Mouse (Mus musculus): ENCODE data around the gene Pp2d1. TPM values are rescaled to one million over a fixed set of nuclear protein-coding genes. Genes with fewer than 3 reads are reported as not detected.
"Not testable (repeated sequence)": the region's sequence is repeated elsewhere in the genome, so short reads cannot be mapped to it uniquely, and the experiment has no call there.

The Pp2d1 gene
- not detected in 2 replicates for total RNA-seq (2015; ENCODE audit: low replicate concordance)
- total RNA-seq (2017; ENCODE audit: low replicate concordance): not detected in 2 replicates

DNA sequence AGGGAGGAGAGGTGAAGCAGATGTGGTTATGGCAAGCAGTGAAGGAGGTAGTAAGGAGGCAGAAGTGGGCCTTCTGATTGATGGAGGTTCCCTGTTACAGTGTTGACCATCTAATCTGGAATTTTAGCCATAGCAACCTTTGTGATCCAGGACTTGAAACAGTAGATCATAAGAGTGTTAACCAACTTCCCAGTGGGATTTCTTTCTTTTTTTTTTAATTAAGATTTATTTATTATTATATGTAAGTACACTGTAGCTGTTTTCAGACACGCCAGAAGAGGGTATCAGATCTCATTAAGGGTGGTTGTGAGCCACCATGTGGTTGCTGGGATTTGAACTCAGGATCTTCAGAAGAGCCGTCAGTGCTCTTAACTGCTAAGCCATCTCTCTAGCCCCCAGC, at the start of gene Pp2d1:
TSS of gene Pp2d1 (minus strand) at position 101 of the 400 bp plus-strand sequence.
- not testable (repeated sequence) for ATAC-seq (replicated peaks; ENCODE audit: low FRiP score, poor library complexity, severe bottlenecking)

DNA sequence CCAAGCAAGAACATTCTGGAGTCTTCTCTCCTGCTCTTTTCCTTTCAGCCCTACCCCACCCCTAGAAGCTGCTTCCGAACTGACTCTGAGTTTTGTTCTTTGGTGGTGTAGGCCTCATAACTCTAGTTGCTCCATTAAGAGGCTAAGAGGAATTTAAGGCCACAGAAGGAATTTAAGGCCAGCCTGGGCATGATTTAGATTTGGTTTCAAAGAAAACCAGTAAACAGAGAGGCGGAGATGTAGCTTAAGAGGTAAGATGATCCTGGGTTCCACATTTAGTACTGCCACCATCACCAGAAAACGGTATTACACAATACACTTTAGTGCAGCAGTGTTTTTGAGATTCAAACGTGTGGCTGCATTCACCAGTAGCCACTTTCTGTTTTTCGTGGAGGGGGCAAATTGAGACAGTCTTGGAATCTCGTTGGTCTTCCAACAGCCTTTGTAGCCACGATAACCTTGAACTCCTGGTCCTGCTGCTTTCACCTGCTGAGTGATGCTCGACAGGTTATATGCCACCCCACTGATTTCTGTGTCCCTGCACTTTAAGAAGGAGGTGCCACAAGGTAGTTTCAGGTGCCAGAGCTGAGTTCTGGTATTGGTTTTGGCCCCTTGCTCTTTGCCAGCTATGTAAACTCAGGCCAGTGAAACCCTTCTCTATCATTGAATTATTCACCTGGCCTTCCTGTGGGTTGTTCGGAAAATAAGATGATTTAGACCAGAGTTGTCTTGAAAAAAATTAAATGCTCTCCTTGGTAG, 49.0 kb upstream of the Pp2d1 start:
- no peak for ATAC-seq (replicated peaks; ENCODE audit: low FRiP score, poor library complexity, severe bottlenecking)

DNA sequence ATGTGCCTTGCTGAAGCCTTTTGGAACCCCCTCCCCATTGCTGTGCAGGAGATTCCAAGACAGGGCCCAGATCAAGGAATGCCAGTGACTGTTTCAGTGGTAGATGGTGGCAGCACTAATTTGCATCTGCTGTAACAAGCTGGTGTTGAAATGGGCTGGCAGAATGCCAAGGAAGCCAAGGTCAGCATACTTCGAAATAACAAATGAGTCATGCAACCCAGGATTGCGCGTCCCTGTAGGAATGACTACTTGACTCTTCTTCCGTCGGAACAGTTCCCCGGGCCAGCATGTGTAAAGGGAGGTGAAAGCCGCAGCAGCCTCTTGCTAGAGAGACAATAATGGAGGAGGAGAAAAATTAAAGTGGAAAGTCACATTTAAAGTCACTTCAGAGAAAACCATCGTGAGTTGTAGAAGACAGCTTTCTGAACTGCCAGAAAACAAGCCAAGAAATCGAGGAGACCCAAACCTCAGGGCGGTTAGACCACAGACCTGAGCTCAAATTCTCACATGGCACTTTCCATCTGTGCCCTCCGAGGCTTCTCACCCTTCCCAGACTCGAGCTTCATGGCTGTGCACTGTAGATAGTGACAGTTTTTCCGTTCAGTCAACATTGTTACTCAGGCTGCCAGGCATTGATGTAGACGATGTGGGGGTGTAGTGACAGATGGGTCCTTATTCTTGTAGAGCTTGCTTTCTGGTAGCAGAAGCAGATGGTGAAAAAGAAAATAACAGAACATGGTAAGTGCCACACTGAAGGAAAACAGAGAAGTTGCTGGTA, 48.0 kb upstream of the Pp2d1 start:
- ATAC-seq (replicated peaks; ENCODE audit: low FRiP score, poor library complexity, severe bottlenecking): peak; percentile 80

DNA sequence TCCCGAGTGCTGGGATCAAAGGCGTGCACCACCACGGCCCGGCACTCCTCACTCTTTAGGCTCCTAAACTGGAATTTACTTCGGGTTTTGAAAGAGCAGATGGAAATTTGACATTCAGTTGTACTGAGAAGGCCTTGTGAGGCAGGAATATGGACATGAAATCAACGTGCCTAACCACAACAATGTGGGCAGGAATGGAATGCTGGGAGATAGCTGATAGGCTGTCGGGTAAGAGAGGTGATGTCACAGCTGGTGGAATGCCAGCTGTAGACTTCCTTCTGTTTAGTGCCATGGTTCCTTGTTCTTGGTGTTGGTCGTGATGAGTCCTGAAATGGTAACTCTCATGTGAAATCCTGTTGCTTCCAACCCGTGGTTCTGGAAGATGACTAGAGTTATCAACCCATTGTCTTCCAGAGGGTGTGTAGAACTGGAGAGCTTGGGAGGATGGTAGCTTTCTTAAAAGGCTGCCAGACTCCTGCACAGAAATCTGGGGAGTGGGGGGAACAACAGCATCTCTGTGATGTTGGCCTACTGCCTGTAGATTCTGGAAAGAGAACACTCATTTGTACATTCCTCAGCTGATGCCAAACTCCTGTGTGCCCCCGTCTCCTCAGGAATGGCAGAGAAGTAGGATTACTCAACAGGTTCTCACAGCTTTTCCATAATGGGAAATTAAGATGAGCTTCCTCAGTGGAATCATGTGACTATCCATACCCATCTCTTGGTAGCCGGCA, 44.8 kb upstream of the Pp2d1 start:
- ATAC-seq (replicated peaks; ENCODE audit: low FRiP score, poor library complexity, severe bottlenecking): no peak

DNA sequence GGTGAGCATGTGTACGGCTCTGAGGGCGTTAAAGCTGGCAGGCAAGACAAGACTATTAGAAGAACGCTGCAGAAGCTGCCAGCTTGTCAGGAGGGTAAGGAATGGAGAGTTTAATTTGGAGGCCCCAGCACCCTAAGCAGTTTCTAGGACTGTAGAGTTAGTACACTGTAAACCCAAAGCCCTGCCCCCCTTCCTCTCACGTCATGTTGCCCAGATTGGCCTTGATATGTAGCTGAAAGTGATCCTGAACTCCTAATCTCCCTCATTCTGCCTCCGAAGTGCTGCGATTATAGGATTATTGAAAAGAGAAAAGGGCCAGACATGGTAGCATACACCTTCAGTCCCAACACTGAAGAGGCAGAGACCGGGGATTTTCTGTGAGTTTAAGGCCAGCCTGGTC, 43.6 kb upstream of the Pp2d1 start:
- ATAC-seq (replicated peaks; ENCODE audit: low FRiP score, poor library complexity, severe bottlenecking): no peak

DNA sequence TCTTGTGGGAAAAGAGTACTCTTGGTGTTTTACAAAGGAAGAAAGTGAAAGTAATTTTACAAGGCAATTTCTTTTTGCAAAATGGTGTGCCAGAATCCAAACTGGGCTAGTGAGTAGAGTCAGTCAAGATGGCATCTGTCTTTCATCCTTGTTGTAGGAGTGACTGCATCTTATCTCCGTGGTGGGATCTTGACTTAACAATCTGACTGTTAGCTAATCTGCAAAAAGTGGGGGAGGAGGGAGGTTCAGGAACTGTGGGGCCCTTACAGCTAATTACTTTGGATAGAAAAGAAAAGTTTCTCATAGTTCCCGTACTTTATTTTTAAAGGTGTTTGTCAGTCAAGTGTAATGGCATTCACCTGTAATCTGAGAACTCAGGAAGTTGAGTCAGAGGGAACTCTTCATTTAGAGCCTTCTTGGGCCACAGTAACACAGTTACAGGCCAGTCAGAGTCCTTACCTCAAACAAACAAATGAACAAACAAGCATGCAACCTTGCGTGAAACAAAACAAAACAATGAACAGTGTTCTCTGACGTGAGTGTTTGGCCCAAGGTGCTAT, 42.9 kb upstream of the Pp2d1 start:
- ATAC-seq (replicated peaks; ENCODE audit: low FRiP score, poor library complexity, severe bottlenecking): no peak

DNA sequence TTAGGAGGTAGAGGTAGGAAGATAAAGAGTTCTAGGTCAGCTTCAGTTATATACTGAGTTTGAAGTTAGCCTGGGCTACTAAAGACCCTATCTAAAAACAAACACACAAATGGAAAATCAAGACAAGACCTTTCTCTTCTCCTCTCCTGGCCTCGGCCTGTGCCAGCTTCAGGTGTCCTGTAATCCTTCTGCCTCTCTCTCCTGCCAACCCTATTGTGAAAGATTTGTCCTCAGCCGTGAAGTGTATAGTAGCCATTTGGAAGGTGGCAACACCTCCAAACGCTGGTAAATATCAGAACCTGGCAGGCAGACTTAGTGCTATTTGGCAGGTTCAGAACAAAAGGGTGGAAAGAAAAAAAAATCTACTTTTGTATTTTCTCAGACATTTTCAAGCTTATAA, 41.0 kb upstream of the Pp2d1 start:
- no peak for ATAC-seq (replicated peaks; ENCODE audit: low FRiP score, poor library complexity, severe bottlenecking)

DNA sequence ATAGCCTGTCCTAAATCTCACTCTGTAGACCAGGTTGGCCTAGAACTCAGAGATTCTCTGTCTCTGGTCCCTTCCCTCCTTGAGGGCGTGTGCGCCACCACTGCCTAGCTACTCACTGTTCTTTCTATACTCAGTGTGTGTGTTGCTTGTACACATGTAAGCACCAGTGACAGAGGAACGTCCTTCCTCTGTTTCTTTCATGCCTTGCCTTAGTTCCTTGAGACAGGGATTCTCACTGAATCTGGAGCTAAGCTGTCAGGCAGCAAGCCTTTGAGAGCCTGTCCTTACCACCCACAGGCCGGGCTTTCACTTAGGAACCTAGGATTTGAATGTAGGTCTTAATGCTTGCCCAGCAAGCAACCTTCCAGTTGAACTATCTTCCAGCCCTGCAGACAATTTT, 40.4 kb upstream of the Pp2d1 start:
- 0 out of 2 replicates have a peak, but pooled peaks have one; percentile 26 for ATAC-seq (replicated peaks; ENCODE audit: low FRiP score, poor library complexity, severe bottlenecking)

DNA sequence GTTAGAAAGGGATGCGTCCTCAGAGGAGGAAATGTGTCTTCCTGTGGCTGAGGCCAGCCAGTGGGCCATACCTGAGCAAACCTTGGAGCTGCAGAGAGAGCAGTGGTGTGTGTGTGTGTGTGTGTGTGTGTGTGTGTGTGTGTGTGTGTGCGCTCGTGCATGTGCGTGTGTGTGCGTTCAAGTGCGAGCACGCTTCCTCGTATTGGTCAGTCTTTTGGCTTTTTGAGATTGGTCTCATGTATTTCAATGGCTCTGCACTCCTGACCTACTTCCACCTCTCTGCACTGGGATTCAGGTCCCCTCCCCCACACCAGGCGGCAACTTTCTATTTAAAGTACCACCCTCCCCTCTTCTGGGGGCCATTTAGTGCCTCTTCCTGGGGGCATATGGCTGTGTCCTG, 39.5 kb upstream of the Pp2d1 start:
- no peak for ATAC-seq (replicated peaks; ENCODE audit: low FRiP score, poor library complexity, severe bottlenecking)

DNA sequence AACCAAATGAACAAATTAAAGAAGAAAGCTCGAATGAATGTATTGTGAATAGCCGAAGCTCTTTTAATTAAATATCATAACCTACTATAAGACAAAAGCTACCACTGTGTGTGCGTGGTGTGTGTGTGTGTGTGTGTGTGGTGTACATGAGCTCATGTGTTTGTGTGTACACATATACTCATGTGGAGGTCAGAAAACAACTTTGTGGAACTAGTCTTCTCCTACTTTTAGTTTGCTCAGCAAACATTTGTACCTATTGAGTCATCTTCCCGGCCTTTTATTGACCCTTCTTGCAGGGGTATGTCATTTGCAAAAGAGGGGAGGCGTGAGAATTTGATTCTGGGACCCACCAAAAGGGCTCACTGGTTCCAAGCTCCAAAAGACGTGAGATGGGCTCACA, 39.0 kb upstream of the Pp2d1 start:
- ATAC-seq (replicated peaks; ENCODE audit: low FRiP score, poor library complexity, severe bottlenecking): no peak

DNA sequence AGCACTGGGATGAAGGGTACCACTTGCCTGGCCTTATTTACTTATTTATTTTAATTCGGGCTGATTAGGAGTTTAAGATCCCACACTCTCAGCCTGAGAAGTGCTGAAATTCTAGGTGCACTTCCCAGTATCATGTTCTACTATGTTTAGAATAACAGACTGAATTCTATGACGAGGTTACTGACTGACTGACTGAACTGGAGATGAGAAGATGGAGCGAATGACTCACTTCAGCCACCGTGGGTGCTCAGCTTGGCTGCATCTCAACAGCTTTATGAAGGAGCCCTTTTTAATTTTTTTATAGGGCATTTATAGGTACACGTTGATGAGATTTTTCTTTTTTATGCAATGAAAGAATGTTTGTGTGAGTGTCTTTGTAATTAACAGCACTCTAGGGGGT, 38.5 kb upstream of the Pp2d1 start:
- no peak for ATAC-seq (replicated peaks; ENCODE audit: low FRiP score, poor library complexity, severe bottlenecking)

DNA sequence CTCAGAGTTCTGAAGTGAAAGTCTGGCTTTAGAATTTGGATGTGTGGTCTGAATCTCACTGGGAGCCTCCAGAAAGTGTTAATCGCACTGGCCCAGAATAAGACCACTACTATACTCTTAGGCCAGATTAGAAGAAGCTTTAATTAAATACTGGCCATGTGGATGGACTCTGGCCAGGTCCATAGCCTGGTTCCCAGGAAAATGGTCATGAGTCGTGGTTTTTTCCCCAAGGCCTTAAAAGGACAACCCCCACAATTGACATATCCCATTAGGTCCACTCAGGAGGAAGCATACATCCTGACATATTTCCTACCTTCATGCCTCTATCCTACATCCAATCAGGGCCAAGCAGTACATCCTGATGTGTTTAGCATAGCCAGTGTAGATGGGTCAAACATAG, 37.9 kb upstream of the Pp2d1 start:
- no peak for ATAC-seq (replicated peaks; ENCODE audit: low FRiP score, poor library complexity, severe bottlenecking)

DNA sequence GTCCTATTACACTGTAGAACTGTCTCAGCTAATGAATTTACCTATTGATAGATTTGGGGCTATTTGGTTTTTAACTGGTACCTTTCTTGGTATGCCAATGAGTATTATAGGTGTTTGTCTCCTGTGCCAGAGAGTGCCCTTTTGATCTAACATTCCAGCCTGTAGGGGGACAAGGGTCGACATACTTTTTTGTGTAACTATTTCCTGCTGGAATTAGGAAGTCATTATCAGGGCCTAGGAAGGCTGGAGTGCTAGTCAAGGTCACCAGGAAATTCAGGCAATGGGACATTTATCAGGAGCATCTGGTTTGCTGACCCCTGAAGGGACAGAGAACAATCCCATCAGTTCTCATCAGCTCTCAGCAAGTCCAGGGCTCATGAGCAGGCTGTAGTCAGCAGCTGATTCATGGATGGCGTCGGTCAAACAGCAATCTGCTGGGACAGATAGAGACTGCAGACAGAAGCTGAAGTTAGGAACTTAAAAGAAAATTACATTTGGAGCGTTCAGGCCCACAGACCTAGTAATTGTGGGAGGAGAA, 33.8 kb upstream of the Pp2d1 start:
- ATAC-seq (replicated peaks; ENCODE audit: low FRiP score, poor library complexity, severe bottlenecking): no peak

DNA sequence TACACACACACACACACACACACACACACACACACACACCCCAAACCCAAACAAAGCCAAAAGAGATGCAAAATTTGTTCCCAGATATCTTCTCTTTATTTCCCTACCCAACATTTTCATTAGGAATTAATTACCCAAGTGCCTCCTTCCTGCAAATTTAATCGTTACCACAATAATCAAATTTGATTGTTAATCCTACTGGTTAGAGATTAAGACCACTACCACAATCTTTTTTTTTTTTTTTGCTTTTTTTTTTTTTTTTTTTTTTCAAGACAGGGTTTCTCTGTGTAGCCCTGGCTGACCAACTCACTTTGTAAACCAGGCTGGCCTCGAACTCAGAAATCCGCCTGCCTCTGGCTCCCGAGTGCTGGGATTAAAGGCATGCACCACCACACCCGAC, 31.7 kb upstream of the Pp2d1 start:
- not testable (repeated sequence) for ATAC-seq (replicated peaks; ENCODE audit: low FRiP score, poor library complexity, severe bottlenecking)

DNA sequence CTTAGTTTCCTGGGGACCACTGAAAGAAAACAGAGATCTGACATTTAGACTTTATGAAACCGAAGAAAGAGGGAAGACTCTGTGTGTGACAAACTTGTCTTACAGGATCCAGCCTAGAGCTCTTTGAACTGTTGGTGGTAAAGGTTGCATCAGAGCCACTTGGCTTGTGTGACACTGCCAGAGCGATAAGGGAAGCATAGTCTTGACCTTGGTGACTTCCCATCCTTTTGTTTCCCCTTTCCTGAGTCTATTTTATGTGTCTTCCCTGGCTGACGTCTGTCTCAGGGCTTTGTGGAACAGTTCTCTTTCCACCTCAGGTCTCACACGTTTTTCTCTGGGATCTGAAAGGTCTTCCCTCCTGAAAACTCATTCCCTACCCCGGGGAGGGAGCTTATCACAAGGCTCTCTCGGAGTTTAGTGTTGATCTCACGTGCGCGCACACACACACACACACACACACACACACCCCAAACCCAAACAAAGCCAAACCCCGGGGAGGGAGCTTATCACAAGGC, 31.2 kb upstream of the Pp2d1 start:
- ATAC-seq (replicated peaks; ENCODE audit: low FRiP score, poor library complexity, severe bottlenecking): no peak

DNA sequence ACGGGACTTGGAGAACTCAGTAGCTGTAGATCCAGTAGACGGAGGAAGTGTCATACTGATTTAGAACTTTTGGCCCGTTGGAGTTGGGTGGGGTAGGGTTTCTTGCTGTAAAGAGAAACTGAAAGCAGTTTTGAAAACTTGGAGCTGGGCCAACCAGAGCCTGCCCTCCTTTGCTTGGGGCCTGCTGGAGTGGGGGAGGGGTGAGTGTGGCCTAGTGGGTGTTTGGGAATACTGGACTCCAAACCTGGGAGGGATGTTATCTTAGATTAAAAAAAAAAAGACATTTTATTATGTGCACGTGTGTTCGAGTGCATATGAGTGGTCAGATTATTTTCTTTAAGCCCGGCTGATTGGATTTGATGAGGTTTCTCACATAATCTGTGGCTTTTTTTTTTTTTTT, 30.6 kb upstream of the Pp2d1 start:
- peak; percentile 39 for ATAC-seq (replicated peaks; ENCODE audit: low FRiP score, poor library complexity, severe bottlenecking)

DNA sequence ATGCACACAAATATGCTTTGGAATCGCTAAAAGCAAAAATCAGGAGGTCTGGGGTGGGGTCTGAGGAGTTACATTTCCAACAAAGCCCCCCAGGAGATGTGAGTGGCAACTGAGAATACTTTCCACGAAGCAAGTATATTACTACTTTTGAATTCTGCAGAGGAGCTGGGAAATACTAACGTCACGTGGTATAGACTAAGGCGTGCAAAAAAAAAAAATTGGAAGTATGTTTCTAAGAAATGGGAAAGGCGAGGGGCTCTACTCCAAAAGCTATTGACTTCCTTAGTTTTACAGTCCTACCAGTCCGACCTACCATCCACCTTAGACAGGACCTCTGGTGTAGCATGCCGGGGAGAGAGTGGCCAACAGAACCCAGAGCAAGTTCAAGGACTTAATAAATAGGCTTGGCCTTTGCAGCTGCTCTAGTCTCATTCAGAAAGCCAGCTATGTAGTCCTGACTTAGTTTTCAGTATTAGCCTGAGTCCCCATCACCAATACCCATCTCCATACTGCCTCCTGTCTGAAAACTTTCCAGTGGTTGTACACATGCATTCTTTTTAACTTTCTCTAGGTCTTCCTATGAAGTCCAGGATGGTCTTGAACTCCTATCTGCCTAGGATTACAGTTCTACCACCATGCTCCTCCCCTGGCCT, 29.6 kb upstream of the Pp2d1 start:
- ATAC-seq (replicated peaks; ENCODE audit: low FRiP score, poor library complexity, severe bottlenecking): no peak

DNA sequence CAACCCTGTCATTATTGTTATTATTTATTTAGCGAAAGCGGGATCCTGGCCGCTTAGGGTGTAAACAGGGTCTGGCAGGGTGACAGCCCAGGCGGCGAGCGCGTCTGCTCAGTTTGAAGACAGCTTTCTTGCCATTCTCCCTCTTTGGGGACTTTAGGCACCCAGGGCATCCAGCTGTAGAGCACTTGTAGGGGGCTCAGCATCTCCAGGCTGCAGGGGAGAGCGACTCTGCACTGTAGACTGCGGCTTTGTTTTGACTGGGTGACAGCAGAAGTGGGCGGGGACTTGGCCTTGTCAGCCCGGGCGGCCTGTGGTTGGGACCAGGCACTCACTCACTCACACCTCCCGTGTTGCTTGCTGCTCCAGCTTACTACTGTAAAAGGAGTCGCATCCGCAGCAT, 28.9 kb upstream of the Pp2d1 start:
- peak; percentile 81 for ATAC-seq (replicated peaks; ENCODE audit: low FRiP score, poor library complexity, severe bottlenecking)

DNA sequence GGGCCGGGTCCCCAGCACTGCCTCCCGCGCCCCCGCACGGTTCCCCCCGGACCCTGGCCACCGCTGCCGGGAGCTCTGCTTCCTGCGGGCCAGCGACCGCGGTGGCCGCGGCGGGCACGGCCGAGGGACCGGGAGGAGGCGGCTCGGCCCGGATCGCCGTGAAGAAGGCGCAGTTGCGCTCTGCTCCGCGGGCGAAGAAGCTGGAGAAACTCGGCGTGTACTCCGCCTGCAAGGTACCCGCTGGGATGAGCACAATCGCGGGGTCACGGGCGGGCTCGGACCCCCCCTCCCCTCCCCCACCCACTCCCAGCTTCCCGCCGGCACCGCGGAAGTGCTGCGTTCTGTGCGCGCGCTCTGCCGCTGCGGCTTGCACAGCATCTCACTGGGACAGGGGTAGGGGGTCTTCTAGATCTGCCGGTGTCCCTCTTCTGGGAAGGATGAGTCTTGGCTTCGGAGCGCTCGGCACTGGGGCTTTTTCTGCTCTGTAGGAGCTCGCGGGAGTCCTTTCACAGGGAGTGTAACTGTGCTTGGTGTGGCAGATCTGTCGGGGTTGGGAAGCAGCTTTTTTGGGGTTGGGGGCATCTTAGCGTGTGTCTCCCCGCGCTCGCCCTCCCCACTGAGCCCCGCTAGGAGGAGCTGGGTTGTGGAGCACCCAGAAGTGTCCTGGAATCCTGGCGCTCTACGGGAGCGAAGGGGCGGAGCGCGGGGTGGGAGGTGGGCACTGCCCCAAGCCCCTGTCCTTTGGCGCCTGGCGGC, 28.3 kb upstream of the Pp2d1 start:
- ATAC-seq (replicated peaks; ENCODE audit: low FRiP score, poor library complexity, severe bottlenecking): peak; percentile 44

All from erythroid progenitor cell, adult 5-6 weeks (primary cell).